Mouse (Mus musculus): ENCODE measurements around the gene Rnaseh2b. TPM values are rescaled to one million over a fixed set of nuclear protein-coding genes. Genes with fewer than 3 reads are reported as not detected.
A peak's percentile ranks its signal among the peaks of the same experiment; 100 is the strongest.

Gene Rnaseh2b
- 36.7 and 44.9 TPM in 2 replicates for polyA plus RNA-seq (2015; fragmentation: Nextera tagmentation; extraction: Ambion mirVana)

- Histone ChIP-seq H3K9ac (ENCODE audit: low read depth, low read length) (no peak within 1 kb of the TSS; the same call in 1 of the 2 replicates), H3K4me1 (ENCODE audit: control insufficient read depth, low read depth, low read length) (no peaks in the 10 kb centered on the region; the same call in 1 of the 2 replicates), H3K4me2 (ENCODE audit: low read depth, low read length) (peak within 1 kb of the TSS; percentile 51), H3K36me3 (ENCODE audit: control insufficient read depth, insufficient read depth) (no peaks in the 10 kb centered on the region), H3K9me3 (replicated peaks; ENCODE audit: control insufficient read depth, low read length) (no peaks in the 10 kb centered on the region), H3K27me3 (ENCODE audit: control insufficient read depth, insufficient read depth, low read depth, low read length) (peaks cover 7% of the 10 kb centered on the region), H3K4me3 (ENCODE audit: low read depth, low read length) (peak within 1 kb of the TSS; percentile 38), H3K27ac (ENCODE audit: low read length) (no peak within 1 kb of the TSS)
- 1% methylated on average over 58 of the region's 60 CpGs for WGBS (ENCODE audit: insufficient replicate concordance)
- ATAC-seq (ENCODE audit: low read depth): no peak
Measured at GRCm38 (mm10) chr14:62292488-62293339, at the start of gene Rnaseh2b, which contains the start of gene Dleu7. TSS of gene Rnaseh2b (plus strand) at chr14:62292589. TSS of gene Dleu7 (minus strand) at chr14:62293047.

- no peaks in the 10 kb centered on the region for H3K9me3 ChIP-seq (replicated peaks; ENCODE audit: control insufficient read depth, low read length)
- 37% methylated on average over 2 of the region's 2 CpGs for WGBS (ENCODE audit: insufficient replicate concordance)
- H3K4me2 ChIP-seq (ENCODE audit: low read depth, low read length): no peak overlapping the region
- no peak overlapping the region for H3K4me3 ChIP-seq (ENCODE audit: low read depth, low read length)
- H3K4me1 ChIP-seq (ENCODE audit: control insufficient read depth, low read depth, low read length): no peaks in the 10 kb centered on the region
- H3K27ac ChIP-seq (ENCODE audit: low read length): no peak overlapping the region
- no peaks in the 10 kb centered on the region for H3K36me3 ChIP-seq (ENCODE audit: control insufficient read depth, insufficient read depth)
- no peaks in the 10 kb centered on the region for H3K27me3 ChIP-seq (ENCODE audit: control insufficient read depth, insufficient read depth, low read depth, low read length)
- ATAC-seq (ENCODE audit: low read depth): no peak
- no peak overlapping the region for H3K9ac ChIP-seq (ENCODE audit: low read depth, low read length)
Measured at GRCm38 (mm10) chr14:62243530-62243929, 48.9 kb upstream of the Rnaseh2b start.

- H3K9ac ChIP-seq (ENCODE audit: low read depth, low read length): no peak overlapping the region
Measured at GRCm38 (mm10) chr14:62245557-62245956, 46.8 kb upstream of the Rnaseh2b start.

GRCm38 (mm10) chr14:62248345-62248744, 44.0 kb upstream of the Rnaseh2b start:
- H3K4me3 ChIP-seq (ENCODE audit: low read depth, low read length): no peak overlapping the region
- H3K4me2 ChIP-seq (ENCODE audit: low read depth, low read length): no peak overlapping the region
- ATAC-seq (ENCODE audit: low read depth): no peak
- no peak overlapping the region for H3K9ac ChIP-seq (ENCODE audit: low read depth, low read length)
- no peak overlapping the region for H3K27ac ChIP-seq (ENCODE audit: low read length)
- 67% methylated on average over 7 of the region's 7 CpGs for WGBS (ENCODE audit: insufficient replicate concordance)
- H3K9me3 ChIP-seq (replicated peaks; ENCODE audit: control insufficient read depth, low read length): no peaks in the 10 kb centered on the region
- no peaks in the 10 kb centered on the region for H3K27me3 ChIP-seq (ENCODE audit: control insufficient read depth, insufficient read depth, low read depth, low read length)
- no peaks in the 10 kb centered on the region for H3K36me3 ChIP-seq (ENCODE audit: control insufficient read depth, insufficient read depth)
- no peaks in the 10 kb centered on the region for H3K4me1 ChIP-seq (ENCODE audit: control insufficient read depth, low read depth, low read length)

More at GRCm38 (mm10) chr14:62245557-62245956, 46.8 kb upstream of the Rnaseh2b start:
- H3K27ac ChIP-seq (ENCODE audit: low read length): no peak overlapping the region
- H3K4me1 ChIP-seq (ENCODE audit: control insufficient read depth, low read depth, low read length): no peaks in the 10 kb centered on the region
- ATAC-seq (ENCODE audit: low read depth): no peak
- H3K4me2 ChIP-seq (ENCODE audit: low read depth, low read length): no peak overlapping the region
- no peaks in the 10 kb centered on the region for H3K27me3 ChIP-seq (ENCODE audit: control insufficient read depth, insufficient read depth, low read depth, low read length)
- WGBS (ENCODE audit: insufficient replicate concordance): 6% methylated on average over 4 of the region's 4 CpGs
- no peaks in the 10 kb centered on the region for H3K9me3 ChIP-seq (replicated peaks; ENCODE audit: control insufficient read depth, low read length)
- H3K36me3 ChIP-seq (ENCODE audit: control insufficient read depth, insufficient read depth): no peaks in the 10 kb centered on the region
- no peak overlapping the region for H3K4me3 ChIP-seq (ENCODE audit: low read depth, low read length)

GRCm38 (mm10) chr14:62248796-62249195, 43.6 kb upstream of the Rnaseh2b start:
- Histone ChIP-seq H3K27me3 (ENCODE audit: control insufficient read depth, insufficient read depth, low read depth, low read length) (no peaks in the 10 kb centered on the region), H3K4me1 (ENCODE audit: control insufficient read depth, low read depth, low read length) (no peaks in the 10 kb centered on the region), H3K27ac (ENCODE audit: low read length) (no peak overlapping the region), H3K4me3 (ENCODE audit: low read depth, low read length) (no peak overlapping the region), H3K9me3 (replicated peaks; ENCODE audit: control insufficient read depth, low read length) (no peaks in the 10 kb centered on the region), H3K36me3 (ENCODE audit: control insufficient read depth, insufficient read depth) (no peaks in the 10 kb centered on the region), H3K4me2 (ENCODE audit: low read depth, low read length) (no peak overlapping the region), H3K9ac (ENCODE audit: low read depth, low read length) (no peak overlapping the region)
- 68% methylated on average over 10 of the region's 10 CpGs for WGBS (ENCODE audit: insufficient replicate concordance)
- no peak for ATAC-seq (ENCODE audit: low read depth)

- H3K4me1 ChIP-seq (ENCODE audit: control insufficient read depth, low read depth, low read length): no peaks in the 10 kb centered on the region
- H3K9me3 ChIP-seq (replicated peaks; ENCODE audit: control insufficient read depth, low read length): no peaks in the 10 kb centered on the region
- H3K27me3 ChIP-seq (ENCODE audit: control insufficient read depth, insufficient read depth, low read depth, low read length): no peaks in the 10 kb centered on the region
- H3K27ac ChIP-seq (ENCODE audit: low read length): no peak overlapping the region
- 64% methylated on average over 2 of the region's 2 CpGs for WGBS (ENCODE audit: insufficient replicate concordance)
- no peaks in the 10 kb centered on the region for H3K36me3 ChIP-seq (ENCODE audit: control insufficient read depth, insufficient read depth)
- H3K9ac ChIP-seq (ENCODE audit: low read depth, low read length): no peak overlapping the region
- H3K4me3 ChIP-seq (ENCODE audit: low read depth, low read length): no peak overlapping the region
- no peak for ATAC-seq (ENCODE audit: low read depth)
- H3K4me2 ChIP-seq (ENCODE audit: low read depth, low read length): no peak overlapping the region
Measured at GRCm38 (mm10) chr14:62249251-62249650, 43.1 kb upstream of the Rnaseh2b start.

- WGBS (ENCODE audit: insufficient replicate concordance): 51% methylated on average over 3 of the region's 3 CpGs
Measured at GRCm38 (mm10) chr14:62250046-62250445, 42.3 kb upstream of the Rnaseh2b start.

GRCm38 (mm10) chr14:62251999-62252398, 40.4 kb upstream of the Rnaseh2b start:
- 4% methylated on average over 4 of the region's 4 CpGs for WGBS (ENCODE audit: insufficient replicate concordance)
- ATAC-seq (ENCODE audit: low read depth): no peak
- H3K4me2 ChIP-seq (ENCODE audit: low read depth, low read length): no peak overlapping the region

More at GRCm38 (mm10) chr14:62250046-62250445, 42.3 kb upstream of the Rnaseh2b start:
- Histone ChIP-seq H3K36me3 (ENCODE audit: control insufficient read depth, insufficient read depth) (no peaks in the 10 kb centered on the region), H3K27me3 (ENCODE audit: control insufficient read depth, insufficient read depth, low read depth, low read length) (no peaks in the 10 kb centered on the region), H3K9ac (ENCODE audit: low read depth, low read length) (no peak overlapping the region), H3K4me1 (ENCODE audit: control insufficient read depth, low read depth, low read length) (no peaks in the 10 kb centered on the region), H3K4me3 (ENCODE audit: low read depth, low read length) (no peak overlapping the region), H3K27ac (ENCODE audit: low read length) (no peak overlapping the region), H3K4me2 (ENCODE audit: low read depth, low read length) (no peak overlapping the region), H3K9me3 (replicated peaks; ENCODE audit: control insufficient read depth, low read length) (no peaks in the 10 kb centered on the region)
- ATAC-seq (ENCODE audit: low read depth): no peak

GRCm38 (mm10) chr14:62254371-62254770, 38.0 kb upstream of the Rnaseh2b start:
- H3K4me3 ChIP-seq (ENCODE audit: low read depth, low read length): no peak overlapping the region
- no peak overlapping the region for H3K9ac ChIP-seq (ENCODE audit: low read depth, low read length)
- no peaks in the 10 kb centered on the region for H3K9me3 ChIP-seq (replicated peaks; ENCODE audit: control insufficient read depth, low read length)
- no peaks in the 10 kb centered on the region for H3K27me3 ChIP-seq (ENCODE audit: control insufficient read depth, insufficient read depth, low read depth, low read length)
- H3K4me1 ChIP-seq (ENCODE audit: control insufficient read depth, low read depth, low read length): no peaks in the 10 kb centered on the region
- H3K27ac ChIP-seq (ENCODE audit: low read length): no peak overlapping the region
- H3K4me2 ChIP-seq (ENCODE audit: low read depth, low read length): no peak overlapping the region
- no peaks in the 10 kb centered on the region for H3K36me3 ChIP-seq (ENCODE audit: control insufficient read depth, insufficient read depth)
- 48% methylated on average over 8 of the region's 8 CpGs for WGBS (ENCODE audit: insufficient replicate concordance)
- no peak for ATAC-seq (ENCODE audit: low read depth)

More at GRCm38 (mm10) chr14:62251999-62252398, 40.4 kb upstream of the Rnaseh2b start:
- Histone ChIP-seq H3K9me3 (replicated peaks; ENCODE audit: control insufficient read depth, low read length) (no peaks in the 10 kb centered on the region), H3K9ac (ENCODE audit: low read depth, low read length) (no peak overlapping the region), H3K4me1 (ENCODE audit: control insufficient read depth, low read depth, low read length) (no peaks in the 10 kb centered on the region), H3K4me3 (ENCODE audit: low read depth, low read length) (no peak overlapping the region), H3K27me3 (ENCODE audit: control insufficient read depth, insufficient read depth, low read depth, low read length) (no peaks in the 10 kb centered on the region), H3K27ac (ENCODE audit: low read length) (no peak overlapping the region), H3K36me3 (ENCODE audit: control insufficient read depth, insufficient read depth) (no peaks in the 10 kb centered on the region)
